Comparison of ENCODE assay signal across 17 mouse cellular contexts in the genomic region with DNA sequence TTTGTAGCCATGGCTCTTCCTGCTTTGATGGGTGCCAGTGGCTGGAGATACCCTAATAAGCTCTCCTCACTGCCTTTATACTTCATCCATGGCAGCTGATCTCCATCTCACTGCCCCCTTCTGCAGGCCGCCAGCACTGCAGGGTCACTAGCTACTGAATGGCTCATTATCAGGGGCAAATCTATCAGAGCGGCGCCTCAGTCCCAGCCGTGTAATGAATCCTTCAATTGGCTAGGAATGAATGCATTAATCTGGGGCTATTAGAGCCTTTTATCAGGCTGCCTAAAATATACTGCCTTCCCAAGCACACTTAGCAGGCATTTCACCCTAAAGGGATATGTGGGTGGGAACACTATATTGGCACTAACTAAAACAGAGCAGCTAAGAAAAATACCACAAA.
DNase-seq lines count a peak whose midpoint lies in the region; ATAC-seq lines count a peak whose summit lies in the region.
"Had no signal": no experiment of that assay in that cellular context is flagged by ENCODE, and none has a peak within 500 bp of the region (broad histone marks: within the 10 kb centered on the region; RNA-seq: fewer than 3 reads in every experiment).

No protein-coding gene starts in this region.

- H3K9me3 ChIP-seq in hindbrain, embryonic 10.5 days = peaks cover 5% of the 10 kb centered on the region
- no peaks in the 10 kb centered on the region for H3K9me3 ChIP-seq in hindbrain, embryonic 16.5 days (ENCODE audit: control insufficient read depth, low read length)
- H3K9me3 ChIP-seq in forebrain, embryonic 11.5 days (ENCODE audit: control insufficient read depth, low read length) = no peaks in the 10 kb centered on the region; the same call in 1 of the 2 replicates
- H3K9me3 ChIP-seq in limb, embryonic 10.5 days (replicated peaks) = no peaks in the 10 kb centered on the region
- H3K9me3 ChIP-seq: liver, embryonic 15.5 days; midbrain, embryonic 15.5 days had no signal

- H3K4me3 ChIP-seq in hindbrain, embryonic 10.5 days = no peak overlapping the region
- no peak overlapping the region for H3K4me3 ChIP-seq in hindbrain, embryonic 16.5 days (ENCODE audit: low read length)
- no peak overlapping the region for H3K4me3 ChIP-seq in forebrain, embryonic 11.5 days (ENCODE audit: low read depth, low read length)
- H3K4me3 ChIP-seq in limb, embryonic 10.5 days = no peak overlapping the region
- H3K4me3 ChIP-seq: limb, embryonic 13.5 days; liver, embryonic 15.5 days; midbrain, embryonic 15.5 days had no signal

- no peak overlapping the region for H3K27ac ChIP-seq in hindbrain, embryonic 10.5 days
- no peak overlapping the region for H3K27ac ChIP-seq in hindbrain, embryonic 16.5 days (ENCODE audit: low read depth, low read length)
- H3K27ac ChIP-seq in forebrain, embryonic 11.5 days (ENCODE audit: low read depth, low read length) = no peak overlapping the region
- no peak overlapping the region for H3K27ac ChIP-seq in limb, embryonic 10.5 days
- H3K27ac ChIP-seq: limb, embryonic 13.5 days; liver, embryonic 15.5 days; midbrain, embryonic 15.5 days had no signal

- no peaks in the 10 kb centered on the region for H3K27me3 ChIP-seq in hindbrain, embryonic 10.5 days (ENCODE audit: insufficient read depth, poor library complexity, severe bottlenecking)
- no peaks in the 10 kb centered on the region for H3K27me3 ChIP-seq in hindbrain, embryonic 16.5 days (replicated peaks; ENCODE audit: control insufficient read depth, insufficient read depth, low read length)
- H3K27me3 ChIP-seq in forebrain, embryonic 11.5 days (ENCODE audit: control insufficient read depth, insufficient read depth, low read length) = no peaks in the 10 kb centered on the region
- no peaks in the 10 kb centered on the region for H3K27me3 ChIP-seq in limb, embryonic 10.5 days (ENCODE audit: low read depth, poor library complexity, severe bottlenecking)
- H3K27me3 ChIP-seq: limb, embryonic 13.5 days; liver, embryonic 15.5 days; midbrain, embryonic 15.5 days had no signal

- no peak for ATAC-seq in hindbrain, embryonic 16.5 days
- peak; percentile 83 for ATAC-seq in forebrain, embryonic 11.5 days (replicated peaks; ENCODE audit: low FRiP score)
- ATAC-seq: lung, postnatal 0 days; midbrain, embryonic 15.5 days had no signal

- no peak overlapping the region for H3K9ac ChIP-seq in hindbrain, embryonic 16.5 days (ENCODE audit: low read depth, low read length)
- H3K9ac ChIP-seq in forebrain, embryonic 11.5 days (ENCODE audit: low read length) = no peak overlapping the region
- H3K9ac ChIP-seq: limb, embryonic 13.5 days; liver, embryonic 15.5 days; midbrain, embryonic 15.5 days had no signal

- H3K36me3 ChIP-seq in hindbrain, embryonic 10.5 days = no peaks in the 10 kb centered on the region
- H3K36me3 ChIP-seq in hindbrain, embryonic 16.5 days (ENCODE audit: control insufficient read depth, insufficient read depth, low read length) = no peaks in the 10 kb centered on the region
- H3K36me3 ChIP-seq in forebrain, embryonic 11.5 days (ENCODE audit: control insufficient read depth, insufficient read depth, low read length) = no peaks in the 10 kb centered on the region
- H3K36me3 ChIP-seq in limb, embryonic 10.5 days = no peaks in the 10 kb centered on the region
- H3K36me3 ChIP-seq: limb, embryonic 13.5 days; liver, embryonic 15.5 days; midbrain, embryonic 15.5 days had no signal

- no peak overlapping the region for H3K4me2 ChIP-seq in hindbrain, embryonic 16.5 days (ENCODE audit: low read length)
- no peak overlapping the region for H3K4me2 ChIP-seq in forebrain, embryonic 11.5 days (ENCODE audit: low read depth, low read length, severe bottlenecking)
- H3K4me2 ChIP-seq: limb, embryonic 13.5 days; liver, embryonic 15.5 days; midbrain, embryonic 15.5 days had no signal

- H3K4me1 ChIP-seq in hindbrain, embryonic 10.5 days (replicated peaks) = peaks cover 8% of the 10 kb centered on the region
- H3K4me1 ChIP-seq in hindbrain, embryonic 16.5 days (ENCODE audit: control insufficient read depth, insufficient read depth, low read depth, low read length) = no peaks in the 10 kb centered on the region; the same call in 1 of the 2 replicates
- H3K4me1 ChIP-seq in forebrain, embryonic 11.5 days (replicated peaks; ENCODE audit: control insufficient read depth, insufficient read depth, low read length) = 0 out of 2 replicates have a peak, but pooled peaks cover 1% of the 10 kb centered on the region
- H3K4me1 ChIP-seq in limb, embryonic 10.5 days = peaks cover 10% of the 10 kb centered on the region
- H3K4me1 ChIP-seq: liver, embryonic 15.5 days; midbrain, embryonic 15.5 days had no signal

- DNase-seq in hindbrain, embryonic 10.5 days (ENCODE audit: low spot score) = peak; percentile 18
- peak; percentile 38 for DNase-seq in brain, adult 2 months (ENCODE audit: low read depth, low spot score)
- peak; percentile 73 for DNase-seq in forebrain, embryonic 11.5 days (ENCODE audit: low spot score)
- peak; percentile 33 for DNase-seq in limb, embryonic 10.5 days (ENCODE audit: low spot score)
- DNase-seq in heart, postnatal 4 days = no peak
- no peak for DNase-seq in right cerebral cortex, postnatal 36 days (ENCODE audit: low spot score in 2 of 2)
- DNase-seq: adrenal gland, adult 2 months; cerebellum, adult 18-20 months; gastrocnemius, postnatal 10 days; heart, postnatal 10 days; retina, postnatal 1 day; thymus, postnatal 36 days had no signal

- WGBS in hindbrain, embryonic 10.5 days = 51% methylated on average over 4 of the region's 4 CpGs
- WGBS in hindbrain, embryonic 16.5 days = 36% methylated on average over 4 of the region's 4 CpGs
- 16% methylated on average over 4 of the region's 4 CpGs for WGBS in forebrain, embryonic 11.5 days
- WGBS in limb, embryonic 10.5 days = 46% methylated on average over 4 of the region's 4 CpGs

Comparison
In these comparisons a context has a peak if more than half of its experiments do, and no peak if none do; other contexts are left out.
1. DNase-seq: peak in hindbrain, embryonic 10.5 days (single experiment), brain, adult 2 months (single experiment), forebrain, embryonic 11.5 days (single experiment) and limb, embryonic 10.5 days (single experiment); none in heart, postnatal 4 days (single experiment) and right cerebral cortex, postnatal 36 days (0 of 2).